8 mouse cellular contexts compared by ENCODE assay signal in genomic region chr16:91694455-91695084, GRCm38 (mm10). TPM values are rescaled to one million over a fixed set of nuclear protein-coding genes. Genes with fewer than 3 reads are reported as not detected.
DNase-seq lines count a peak whose midpoint lies in the region; ATAC-seq lines count a peak whose summit lies in the region.

No protein-coding gene starts in this region.

- peaks cover 49% of the 10 kb centered on the region for H3K36me3 ChIP-seq in hindbrain, embryonic 13.5 days

- no peak overlapping the region for H3K4me3 ChIP-seq in hindbrain, embryonic 13.5 days

- H3K4me2 ChIP-seq in hindbrain, embryonic 13.5 days: no peak overlapping the region

- H3K9ac ChIP-seq in hindbrain, embryonic 13.5 days: no peak overlapping the region

- H3K27me3 ChIP-seq in hindbrain, embryonic 13.5 days: no peaks in the 10 kb centered on the region

- H3K4me1 ChIP-seq in hindbrain, embryonic 13.5 days (replicated peaks): peaks cover 5% of the 10 kb centered on the region

- DNase-seq in NIH3T3 (ENCODE audit: low read depth): peak; percentile 84
- peak; percentile 92 to 93 for DNase-seq in cerebellum, postnatal 10 days
- DNase-seq in frontal cortex, postnatal 25 days (ENCODE audit: low spot score in 2 of 2): peak; percentile 43 to 47
- peak; percentile 64 to 75 for DNase-seq in layer of hippocampus, postnatal 14 days (ENCODE audit: low spot score in 2 of 2)
- peak; percentile 66 for DNase-seq in lung, postnatal 25 days (ENCODE audit: low spot score)
- DNase-seq in retina, postnatal 1 day: peak; percentile 89
- DNase-seq in thymus, postnatal 4 days: peak; percentile 85

- WGBS in hindbrain, embryonic 13.5 days: 32% methylated on average over 14 of the region's 14 CpGs

- H3K27ac ChIP-seq in hindbrain, embryonic 13.5 days: 0 out of 2 replicates have a peak overlapping the region, but pooled peaks have one; percentile 8

- peak; percentile 82 for ATAC-seq in hindbrain, embryonic 13.5 days (ENCODE audit: low FRiP score)

- H3K9me3 ChIP-seq in hindbrain, embryonic 13.5 days: no peaks in the 10 kb centered on the region

RNA-seq across cellular contexts. Expression of gene Donson, which starts 6.0 kb away (rescaled TPM):
- 18.8 and 21.0 TPM in 2 replicates for polyA plus RNA-seq in hindbrain, embryonic 13.5 days (2015; fragmentation: Nextera tagmentation; extraction: Ambion mirVana)
- 10 to 100 TPM; 24.6 TPM for total RNA-seq in layer of hippocampus, postnatal 14 days (2021)

RNA-seq across cellular contexts. Expression of gene Cryzl1, which starts 34.2 kb away (rescaled TPM):
- polyA plus RNA-seq in hindbrain, embryonic 13.5 days (2015; fragmentation: Nextera tagmentation; extraction: Ambion mirVana): 95.5 and 97.1 TPM in 2 replicates
- total RNA-seq in layer of hippocampus, postnatal 14 days (2021): 10 to 100 TPM; 79.2 to 87.5 TPM

RNA-seq across cellular contexts. Expression of gene Itsn1, which starts 34.5 kb away (rescaled TPM):
- polyA plus RNA-seq in hindbrain, embryonic 13.5 days (2015; fragmentation: Nextera tagmentation; extraction: Ambion mirVana): 54.8 and 55.2 TPM in 2 replicates
- total RNA-seq in layer of hippocampus, postnatal 14 days (2021): 100 to 1,000 TPM; 155 to 157 TPM

RNA-seq across cellular contexts. Expression of gene Son, which starts 47.3 kb away (rescaled TPM):
- 138 and 140 TPM in 2 replicates for polyA plus RNA-seq in hindbrain, embryonic 13.5 days (2015; fragmentation: Nextera tagmentation; extraction: Ambion mirVana)
- 100 to 1,000 TPM; 224 to 256 TPM for total RNA-seq in layer of hippocampus, postnatal 14 days (2021)

RNA-seq across cellular contexts. Expression of gene Gart, which starts 47.8 kb away (rescaled TPM):
- 62.9 and 67.3 TPM in 2 replicates for polyA plus RNA-seq in hindbrain, embryonic 13.5 days (2015; fragmentation: Nextera tagmentation; extraction: Ambion mirVana)
- 10 to 100 TPM; 45.7 to 56.7 TPM for total RNA-seq in layer of hippocampus, postnatal 14 days (2021)
